Mouse (Mus musculus): Measurements from ENCODE around the gene Cavin1.

Cavin1 gene

DNA sequence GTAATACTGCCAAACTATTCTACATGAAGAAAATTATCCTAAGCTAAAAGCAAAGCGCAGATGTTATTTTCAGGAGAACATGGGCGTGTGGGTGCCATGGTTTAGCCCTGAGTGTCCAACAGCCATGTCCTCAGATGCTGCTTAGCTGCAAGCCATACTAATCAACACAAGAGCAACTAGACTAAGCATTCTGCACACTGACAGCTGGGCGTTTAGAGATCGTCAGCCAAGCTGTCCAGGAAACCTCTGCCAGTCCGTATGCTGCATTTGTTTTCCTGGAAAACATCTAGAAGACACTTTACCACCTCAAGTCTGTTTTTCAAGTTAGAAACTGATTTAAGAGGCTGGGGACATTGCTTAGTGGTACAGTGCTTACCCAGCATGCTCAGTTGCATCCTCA lies 56.3 kb downstream of the Cavin1 start:
- no peak for DNase-seq (ENCODE audit: low read depth, low spot score)

DNA sequence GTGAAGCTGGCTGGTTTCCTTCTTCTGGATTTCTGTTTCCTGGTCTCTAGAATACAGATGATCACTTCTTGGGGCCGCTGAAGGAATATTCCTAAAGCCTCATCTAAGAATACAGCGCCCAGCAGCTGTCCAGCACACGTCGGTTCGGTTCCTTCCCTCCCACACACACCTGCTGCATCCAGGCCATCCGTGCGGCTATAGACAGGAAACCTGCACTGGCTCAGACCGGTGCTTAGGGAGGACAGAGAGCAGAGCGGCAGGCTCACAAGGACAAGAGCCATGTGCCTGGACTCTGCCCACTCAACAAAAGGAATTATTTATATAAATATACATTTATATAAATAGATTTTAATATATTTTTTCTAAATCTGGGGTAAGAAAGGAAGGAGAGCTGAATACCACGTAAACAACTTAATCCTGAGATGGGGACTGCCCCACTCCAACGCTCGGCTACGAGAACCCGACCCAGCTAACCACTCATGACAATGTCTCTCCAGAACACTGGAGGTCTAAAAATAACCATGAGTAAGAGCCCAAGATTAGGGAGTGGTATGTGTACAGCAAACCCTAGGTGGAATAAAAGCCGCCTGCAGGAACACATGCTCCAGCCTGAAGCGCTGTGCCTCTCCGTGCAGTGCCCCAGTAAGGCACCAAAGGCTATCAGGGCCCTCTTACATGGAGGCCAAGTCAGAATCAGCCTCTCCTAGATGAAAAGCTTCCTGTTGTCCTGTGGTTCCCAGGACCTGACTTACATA lies 58.1 kb downstream of the Cavin1 start:
- no peak for DNase-seq (ENCODE audit: low read depth, low spot score)

DNA sequence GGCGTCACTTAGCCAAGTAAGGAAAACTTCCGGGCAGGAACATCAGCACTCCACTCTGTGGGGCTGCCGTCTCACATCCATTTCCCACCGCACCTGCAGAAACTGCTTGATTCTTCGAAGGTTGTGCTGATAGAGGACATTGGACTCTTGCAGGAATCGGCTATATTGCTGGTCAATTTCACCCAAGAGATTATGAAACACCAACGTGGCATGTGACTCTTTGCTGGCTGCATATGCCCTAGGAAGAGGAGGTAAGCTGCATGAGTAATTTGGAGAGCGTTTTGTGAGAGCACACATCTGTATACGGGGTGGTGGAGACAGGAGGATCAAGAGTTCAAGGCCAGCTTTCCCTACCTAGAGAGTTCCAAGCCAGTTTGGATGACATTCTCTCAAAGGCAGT lies 62.1 kb downstream of the Cavin1 start:
- no peak for DNase-seq (ENCODE audit: low read depth, low spot score)

DNA sequence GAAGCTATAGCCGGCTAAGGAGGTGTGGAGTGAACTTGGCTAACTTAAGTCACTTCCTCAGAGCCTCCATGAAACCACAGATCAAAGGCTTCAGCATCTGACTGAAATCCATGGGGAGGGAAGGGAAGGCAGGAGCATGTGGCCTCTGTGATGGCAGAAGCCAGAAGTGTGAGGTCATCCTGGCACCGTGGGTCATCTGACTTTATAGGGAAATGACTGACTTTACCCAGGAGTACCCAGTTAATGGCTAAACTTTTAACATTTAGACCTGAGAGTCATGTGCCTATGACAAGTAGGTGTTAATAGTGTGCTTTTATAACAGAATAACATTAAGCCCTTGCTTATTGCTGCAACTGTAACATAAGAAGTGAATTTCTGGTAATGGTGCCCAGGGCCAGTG lies 62.6 kb downstream of the Cavin1 start:
- no peak for DNase-seq (ENCODE audit: low read depth, low spot score)

DNA sequence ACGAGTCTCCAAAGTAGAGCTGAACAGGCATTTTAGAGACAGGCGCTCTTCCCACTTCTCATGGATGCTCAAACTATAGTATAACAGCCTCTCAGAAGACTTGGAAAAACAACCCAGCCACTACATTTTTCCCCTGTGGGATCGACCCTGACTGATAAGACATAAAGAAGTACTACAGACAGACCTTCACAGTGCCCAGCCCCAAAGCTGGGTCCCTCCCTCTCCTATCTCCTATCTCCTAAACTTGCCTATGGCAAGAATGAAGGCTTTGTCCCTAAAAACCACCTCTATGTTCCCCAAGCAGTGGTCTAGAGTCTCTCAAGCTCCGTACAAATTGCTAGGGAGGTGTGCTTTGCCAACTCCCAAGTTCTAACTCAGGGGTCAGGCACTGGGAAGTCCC lies 63.8 kb downstream of the Cavin1 start:
- DNase-seq (ENCODE audit: low read depth, low spot score) = no peak

Data from R1 (cell line).